Mouse (Mus musculus) T-helper 2 cell (primary cell): ENCODE measurements around the gene Fam219b.

Source experiments
- in situ Hi-C: fragments of 300-600 bp; cut with MboI, MseI; formaldehyde crosslinking; loops from one replicate; pipeline ENCODE4 v1.15.1; 2025; ENCODE audit warnings: high pct_unique_total_duplicates

Fam219b gene

GRCm38 (mm10) chr9:57525516-57525915 is 11.8 kb upstream of the Fam219b start:
- in situ Hi-C loops: no loop called here

DNA sequence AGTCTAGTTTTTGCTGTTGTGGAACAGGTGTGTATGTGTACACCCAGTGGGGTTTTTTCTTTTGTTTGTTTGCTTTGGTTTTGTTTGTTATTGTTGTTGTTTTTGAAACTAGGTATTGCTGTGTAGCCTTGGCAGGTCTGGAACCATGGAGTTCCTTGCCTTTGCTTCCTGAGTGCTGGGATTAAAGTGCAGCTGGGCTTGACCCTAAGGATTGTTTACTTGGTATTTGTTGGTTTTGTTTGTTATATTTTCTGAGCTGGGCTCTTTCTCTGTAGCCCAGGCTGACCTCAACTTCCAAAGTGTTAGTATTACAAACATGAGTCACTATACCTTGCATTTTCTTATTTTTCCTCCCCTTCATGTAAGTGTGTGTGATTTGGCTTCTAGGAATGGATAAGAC is 10.9 kb upstream of the Fam219b start:
- in situ Hi-C loops: no loop called here

GRCm38 (mm10) chr9:57531946-57532345 is 5.4 kb upstream of the Fam219b start:
- in situ Hi-C loops: no loop called here

DNA sequence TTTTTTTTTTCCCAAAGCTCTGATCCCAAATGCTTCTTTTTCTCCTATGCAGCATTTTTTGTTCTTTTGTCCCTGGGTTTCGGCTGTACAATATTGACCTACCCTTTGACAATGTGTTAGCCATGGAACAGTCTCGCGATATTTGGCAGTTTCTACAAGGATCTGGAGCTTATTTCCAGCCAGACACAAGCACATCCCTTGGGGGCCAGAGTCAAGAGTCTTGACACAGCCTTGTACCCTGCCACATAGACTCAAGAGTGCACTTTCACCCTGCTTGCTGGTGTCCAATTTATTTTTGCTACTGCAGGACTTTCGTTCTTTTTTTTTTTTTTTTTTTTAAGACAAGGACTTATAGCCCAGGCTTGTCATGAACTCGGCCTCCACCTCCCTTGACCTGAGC is 966 bp upstream of the Fam219b start:
- in situ Hi-C loops: no loop called here

DNA sequence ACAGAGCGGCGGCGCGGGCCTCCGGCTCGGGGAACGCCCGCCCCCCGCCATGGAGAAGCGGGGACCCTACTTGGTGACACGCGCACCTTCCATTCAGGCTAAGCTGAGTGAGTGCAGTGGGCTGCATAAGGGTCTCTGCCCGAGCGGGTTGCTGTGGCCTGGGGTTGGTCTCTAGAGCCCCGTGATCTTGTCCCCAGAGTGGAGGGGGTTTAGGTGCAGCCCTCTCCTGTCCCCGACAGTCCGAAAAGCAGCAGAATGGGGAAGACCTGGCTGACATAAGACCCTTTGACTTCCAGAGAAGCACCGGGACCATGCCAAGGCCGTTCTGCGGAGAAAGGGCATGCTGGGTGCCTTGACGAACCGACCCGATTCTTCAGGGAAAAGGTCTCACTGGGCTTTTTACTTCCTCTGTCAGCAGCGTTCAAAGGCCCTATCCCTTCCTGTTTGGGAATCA is 427 bp downstream of the Fam219b start:
- in situ Hi-C loops: no loop called here

GRCm38 (mm10) chr9:57539550-57539949 is 2.2 kb downstream of the Fam219b start:
- in situ Hi-C loops: no loop called here

DNA sequence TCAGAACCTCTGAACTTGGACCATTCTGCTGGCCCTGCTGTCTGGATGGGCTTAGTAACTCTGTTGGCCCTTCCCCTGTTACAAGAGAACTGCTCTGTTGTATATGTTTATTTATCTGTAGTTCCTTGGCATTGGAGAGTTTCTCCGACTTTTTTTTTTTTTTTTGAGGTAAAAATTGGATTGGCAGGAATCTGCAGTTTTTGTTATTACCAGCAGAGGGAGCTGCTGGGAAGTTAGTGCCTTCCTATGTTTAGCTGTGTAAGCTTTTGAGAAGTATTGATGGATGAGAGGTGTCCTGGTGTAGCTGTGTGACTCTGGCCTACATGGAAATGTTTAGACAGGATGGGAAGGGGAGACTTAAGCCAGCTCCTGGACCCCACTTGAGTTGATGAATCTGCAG is 4.0 kb downstream of the Fam219b start:
- in situ Hi-C loops: loop anchor here (5.0 kb wide), 1 partner anchor 101 kb away; no protein-coding TSS in a partner anchor

DNA sequence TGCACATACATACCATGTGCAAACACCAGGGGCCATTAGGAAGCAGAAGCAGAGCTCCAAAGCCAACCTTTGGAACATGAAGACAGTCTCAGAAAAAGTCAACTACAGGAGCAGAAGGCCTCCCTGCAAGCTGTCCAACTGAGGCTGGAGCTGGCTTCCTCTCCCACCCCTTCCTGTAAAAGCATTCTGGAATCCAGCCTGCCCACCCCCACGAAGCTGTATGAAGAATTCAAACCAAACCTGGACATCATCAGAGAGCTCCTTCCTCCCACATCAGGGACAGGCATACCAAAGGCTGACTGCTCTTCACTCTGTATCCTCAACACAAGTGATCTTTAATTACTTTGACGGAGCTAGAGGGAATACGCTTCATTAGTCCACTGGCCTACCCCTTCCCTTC is 6.6 kb downstream of the Fam219b start:
- in situ Hi-C loops: loop anchor here (5.0 kb wide), 1 partner anchor 98 kb away; no protein-coding TSS in a partner anchor

GRCm38 (mm10) chr9:57547287-57547686 is 10.0 kb downstream of the Fam219b start:
- in situ Hi-C loops: no loop called here

- in situ Hi-C loops: no loop called here
Measured at GRCm38 (mm10) chr9:57547869-57548268, 10.5 kb downstream of the Fam219b start.

GRCm38 (mm10) chr9:57549186-57549585 is 11.9 kb downstream of the Fam219b start:
- in situ Hi-C loops: no loop called here

GRCm38 (mm10) chr9:57550126-57550862 is 13.0 kb downstream of the Fam219b start:
- in situ Hi-C loops: no loop called here

GRCm38 (mm10) chr9:57552139-57552887 is 15.0 kb downstream of the Fam219b start, which contains the start of gene Mpi:
TSS of gene Mpi (minus strand) at chr9:57552763.
- in situ Hi-C loops: no loop called here

GRCm38 (mm10) chr9:57553119-57553518 is 15.8 kb downstream of the Fam219b start:
- in situ Hi-C loops: no loop called here

- in situ Hi-C loops: no loop called here
Measured at GRCm38 (mm10) chr9:57554753-57555152, 17.4 kb downstream of the Fam219b start.

DNA sequence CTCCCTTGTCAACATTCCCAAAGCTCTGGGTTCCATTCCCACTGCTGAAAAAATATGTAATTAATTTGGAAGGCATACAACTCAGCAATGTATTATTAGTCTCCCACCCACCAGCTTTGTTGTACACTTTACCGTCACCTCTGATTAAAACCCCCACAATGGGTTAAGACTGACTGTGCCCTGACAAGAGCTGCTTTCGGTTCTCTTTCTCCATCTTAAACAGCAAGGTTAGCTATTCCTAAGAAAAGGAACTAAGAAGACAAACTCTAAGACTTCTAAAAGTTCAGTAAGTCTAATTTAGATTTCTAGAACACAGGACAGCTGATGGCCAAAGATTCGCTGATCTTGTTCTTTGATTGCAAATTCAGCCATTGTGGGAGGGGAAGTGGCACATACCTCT is 19.9 kb downstream of the Fam219b start:
- in situ Hi-C loops: no loop called here

DNA sequence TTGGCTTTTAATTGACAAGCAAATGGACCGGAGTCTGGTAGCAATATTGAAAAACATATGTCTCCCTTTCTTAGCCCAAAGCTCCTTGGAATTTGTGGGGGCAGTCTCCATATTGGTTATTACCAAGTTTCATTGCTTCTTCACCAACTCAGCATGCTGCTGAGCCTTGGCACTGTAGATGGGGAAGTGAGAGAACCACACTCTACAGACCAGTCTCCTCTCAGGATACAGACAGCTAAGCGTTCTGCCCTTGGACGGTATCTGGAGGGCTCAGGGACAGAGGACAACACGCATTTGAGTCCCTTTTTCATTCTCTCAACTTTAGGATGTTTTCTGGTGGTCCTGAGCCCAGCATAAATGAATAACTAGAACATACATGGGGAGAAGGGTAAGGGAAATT is 21.3 kb downstream of the Fam219b start:
- in situ Hi-C loops: no loop called here

DNA sequence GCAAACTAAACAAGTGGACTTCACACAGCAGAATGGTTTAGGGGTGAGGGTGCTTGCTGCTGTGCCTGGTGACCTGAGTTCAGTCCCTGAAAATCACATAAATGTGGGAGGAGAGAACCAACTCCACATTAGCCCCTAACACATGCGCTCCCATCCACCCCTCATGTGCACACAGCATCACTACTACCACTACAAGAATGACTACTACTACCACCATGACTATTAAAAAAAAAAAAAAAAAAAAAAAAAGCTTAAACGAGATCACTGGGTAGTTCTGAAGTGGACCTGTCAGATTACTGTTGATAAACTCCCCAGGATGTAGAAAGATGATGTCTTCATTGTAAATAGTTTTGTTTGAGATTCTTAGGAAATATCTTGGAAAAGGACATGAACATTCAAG is 22.2 kb downstream of the Fam219b start:
- in situ Hi-C loops: no loop called here

DNA sequence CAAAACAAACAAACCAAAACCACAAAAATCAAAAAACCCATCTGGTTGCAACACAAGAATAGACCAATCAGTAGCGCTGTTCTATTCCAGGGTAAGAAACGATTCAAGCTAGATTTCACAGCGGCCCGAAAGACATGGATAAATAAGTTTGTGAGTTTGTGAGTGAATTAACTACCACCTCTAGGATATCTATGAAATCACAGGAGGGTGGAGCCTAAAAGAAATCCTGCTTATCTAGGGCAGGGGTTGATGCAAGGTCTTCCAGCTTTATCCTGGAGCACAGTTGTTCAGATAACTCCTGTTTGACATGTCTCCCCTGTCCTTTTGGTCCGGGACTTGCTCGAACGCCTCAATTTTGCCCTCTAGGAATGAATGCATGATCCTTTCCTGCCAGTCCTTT is 22.9 kb downstream of the Fam219b start:
- in situ Hi-C loops: no loop called here

GRCm38 (mm10) chr9:57560861-57561710 is 23.8 kb downstream of the Fam219b start, which contains the start of gene Scamp2:
TSS of gene Scamp2 (plus strand) at chr9:57560943.
- in situ Hi-C loops: no loop called here

GRCm38 (mm10) chr9:57561711-57562099 is 24.4 kb downstream of the Fam219b start:
- in situ Hi-C loops: no loop called here

DNA sequence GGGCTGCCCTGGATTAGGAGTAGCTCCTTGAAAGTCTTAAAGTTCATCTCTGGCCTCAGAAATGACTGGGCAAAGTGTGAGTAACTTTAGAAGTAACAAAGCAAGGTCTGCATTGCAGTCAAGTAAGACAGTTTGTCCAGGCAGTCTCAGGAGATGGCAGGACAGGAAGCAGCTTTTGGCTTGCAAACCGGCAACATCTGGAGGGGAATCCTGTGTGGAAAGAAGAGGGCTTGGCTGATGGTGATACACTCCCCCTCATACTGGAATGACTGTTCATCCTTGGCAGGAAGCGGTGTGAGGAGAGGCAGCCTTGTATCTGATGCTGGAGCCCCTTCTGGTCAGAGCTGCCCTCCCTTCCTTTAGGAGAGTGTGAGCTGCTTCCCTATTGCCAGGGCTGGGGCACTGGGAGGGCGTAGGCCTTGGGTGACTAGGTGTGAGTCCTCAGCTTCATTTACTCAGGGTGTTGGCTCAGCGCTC is 25.6 kb downstream of the Fam219b start:
- in situ Hi-C loops: no loop called here
